Mouse (Mus musculus): ENCODE data around the gene Cby3. TPM values are rescaled to one million over a fixed set of nuclear protein-coding genes. Genes with fewer than 3 reads are reported as not detected.
"Not testable (repeated sequence)": the region's sequence is repeated elsewhere in the genome, so short reads cannot be mapped to it uniquely, and the experiment has no call there.

The Cby3 gene
- polyA plus RNA-seq (2014; fragmentation: Nextera tagmentation; extraction: Ambion mirVana) = not detected in 2 replicates

DNA sequence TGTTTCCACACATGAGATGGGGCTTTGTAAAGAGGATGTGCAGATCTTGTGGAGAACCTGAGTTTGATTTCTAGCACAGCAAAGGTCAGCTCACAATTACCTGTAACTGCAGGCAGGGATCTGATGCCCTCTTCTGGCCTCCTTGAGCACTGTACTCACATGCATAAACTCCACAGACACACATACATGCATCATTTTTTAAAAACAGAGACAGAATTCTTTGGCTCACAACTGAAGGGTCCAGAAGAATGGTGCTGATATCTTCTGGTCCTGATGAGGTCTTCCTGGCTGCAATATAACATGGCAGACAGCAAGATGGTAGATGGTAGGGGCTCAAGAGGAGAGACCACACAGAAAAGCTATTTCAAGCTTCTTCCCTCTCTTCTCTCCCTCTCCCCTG lies at the start of gene Cby3:
Cby3 (plus strand) TSS at position 301 of the 400 bp plus-strand sequence.
- no peak for DNase-seq (ENCODE audit: low spot score)
- H3K9me3 ChIP-seq (replicated peaks; ENCODE audit: control insufficient read depth, low read length) = no peaks in the 10 kb centered on the region

DNA sequence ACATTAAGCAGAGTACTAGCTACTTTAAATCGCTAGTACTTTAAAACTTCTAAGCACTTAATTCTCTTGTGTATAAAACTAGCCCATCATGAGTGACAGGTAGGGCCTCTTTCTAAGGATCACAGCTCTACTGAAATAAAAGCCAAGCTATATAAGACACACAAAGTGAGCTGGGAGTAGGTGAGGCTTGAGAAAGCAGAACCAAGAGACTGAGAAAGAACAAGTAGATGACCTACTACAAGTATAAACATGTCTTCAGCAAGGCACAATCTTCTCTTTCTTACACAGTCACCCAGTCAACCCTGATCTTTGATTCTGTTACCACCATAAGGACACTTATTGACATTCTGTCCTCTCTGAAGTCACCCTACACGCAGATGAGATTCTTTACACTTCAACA lies 41.5 kb upstream of the Cby3 start:
- Histone ChIP-seq H3K36me3 (replicated peaks; ENCODE audit: control insufficient read depth, insufficient read depth, low read depth, low read length) (peaks cover 4% of the 10 kb centered on the region), H3K9me3 (replicated peaks; ENCODE audit: control insufficient read depth, low read length) (no peaks in the 10 kb centered on the region), H3K4me3 (ENCODE audit: low read depth, low read length) (no peak overlapping the region), H3K4me1 (ENCODE audit: control insufficient read depth, insufficient read depth, low read length) (no peaks in the 10 kb centered on the region), H3K27ac (replicated peaks; ENCODE audit: low read depth, low read length) (no peak overlapping the region), H3K9ac (replicated peaks; ENCODE audit: low read length) (no peak overlapping the region), H3K4me2 (ENCODE audit: low read depth, low read length) (no peak overlapping the region), H3K27me3 (ENCODE audit: control insufficient read depth, insufficient read depth, low read length) (no peaks in the 10 kb centered on the region)
- whole genome bisulfite sequencing = 81% methylated on average over 2 of the region's 2 CpGs
- DNase-seq (ENCODE audit: low spot score) = no peak
- no peak for ATAC-seq (replicated peaks; ENCODE audit: insufficient number of reproducible peaks, low FRiP score, low TSS enrichment, low read depth)

More for the DNA sequence above, at the start of gene Cby3:
- no peak within 1 kb of the TSS for H3K9ac ChIP-seq (replicated peaks; ENCODE audit: low read length)
- H3K36me3 ChIP-seq (replicated peaks; ENCODE audit: control insufficient read depth, insufficient read depth, low read depth, low read length) = no peaks in the 10 kb centered on the region
- ATAC-seq (replicated peaks; ENCODE audit: insufficient number of reproducible peaks, low FRiP score, low TSS enrichment, low read depth) = no peak
- no peak within 1 kb of the TSS for H3K4me2 ChIP-seq (ENCODE audit: low read depth, low read length)
- H3K4me3 ChIP-seq (ENCODE audit: low read depth, low read length) = no peak within 1 kb of the TSS
- peaks cover 2% of the 10 kb centered on the region; the same call in 1 of the 2 replicates for H3K4me1 ChIP-seq (ENCODE audit: control insufficient read depth, insufficient read depth, low read length)
- H3K27ac ChIP-seq (replicated peaks; ENCODE audit: low read depth, low read length) = no peak within 1 kb of the TSS
- peaks cover 3% of the 10 kb centered on the region; the same call in 1 of the 2 replicates for H3K27me3 ChIP-seq (ENCODE audit: control insufficient read depth, insufficient read depth, low read length)

DNA sequence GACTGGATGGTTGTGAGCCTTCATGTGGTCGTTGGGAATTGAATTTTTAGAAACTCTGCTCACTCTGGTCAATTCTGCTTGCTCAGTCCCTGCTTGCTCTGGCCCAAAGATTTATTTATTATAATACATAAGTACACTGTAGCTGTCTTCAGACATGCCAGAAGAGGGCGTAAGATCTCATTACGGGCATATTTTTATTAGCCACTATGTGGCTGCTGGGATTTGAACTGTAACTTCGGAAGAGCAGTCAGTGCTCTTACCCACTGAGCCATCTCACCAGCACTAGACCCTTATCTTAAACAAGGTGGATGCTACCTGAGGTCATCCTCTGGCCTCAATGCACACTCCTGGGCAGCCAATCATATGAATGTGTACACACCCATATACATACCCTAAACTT lies 34.9 kb upstream of the Cby3 start:
- not testable (repeated sequence) for DNase-seq (ENCODE audit: low spot score); H3K27ac ChIP-seq (replicated peaks; ENCODE audit: low read depth, low read length); H3K9ac ChIP-seq (replicated peaks; ENCODE audit: low read length); H3K36me3 ChIP-seq (replicated peaks; ENCODE audit: control insufficient read depth, insufficient read depth, low read depth, low read length); H3K27me3 ChIP-seq (ENCODE audit: control insufficient read depth, insufficient read depth, low read length); ATAC-seq (replicated peaks; ENCODE audit: insufficient number of reproducible peaks, low FRiP score, low TSS enrichment, low read depth); H3K4me3 ChIP-seq (ENCODE audit: low read depth, low read length); H3K9me3 ChIP-seq (replicated peaks; ENCODE audit: control insufficient read depth, low read length); H3K4me2 ChIP-seq (ENCODE audit: low read depth, low read length); H3K4me1 ChIP-seq (ENCODE audit: control insufficient read depth, insufficient read depth, low read length)
- 87% methylated on average over 4 of the region's 4 CpGs for WGBS

DNA sequence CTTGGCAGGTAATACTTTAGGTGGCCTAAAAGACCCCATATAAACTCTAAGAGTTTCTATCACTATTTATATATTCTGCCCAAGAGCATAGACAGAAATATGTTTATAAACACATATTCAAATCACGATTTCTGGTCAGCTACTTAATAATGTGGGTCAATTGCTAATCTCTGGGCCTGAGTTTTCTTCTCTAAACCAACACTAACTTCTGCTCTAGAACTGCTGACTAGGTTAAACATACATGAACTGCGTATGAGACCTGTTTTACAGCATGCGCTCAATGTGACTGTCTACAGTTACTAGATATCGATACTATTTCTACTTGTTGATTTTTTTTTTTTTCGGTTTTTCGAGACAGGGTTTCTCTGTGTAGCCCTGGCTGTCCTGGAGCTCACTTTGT lies 33.0 kb upstream of the Cby3 start:
- no peak for ATAC-seq (replicated peaks; ENCODE audit: insufficient number of reproducible peaks, low FRiP score, low TSS enrichment, low read depth)
- Histone ChIP-seq H3K9me3 (replicated peaks; ENCODE audit: control insufficient read depth, low read length) (no peaks in the 10 kb centered on the region), H3K27me3 (ENCODE audit: control insufficient read depth, insufficient read depth, low read length) (no peaks in the 10 kb centered on the region), H3K4me3 (ENCODE audit: low read depth, low read length) (no peak overlapping the region), H3K4me2 (ENCODE audit: low read depth, low read length) (no peak overlapping the region), H3K4me1 (ENCODE audit: control insufficient read depth, insufficient read depth, low read length) (no peaks in the 10 kb centered on the region), H3K36me3 (replicated peaks; ENCODE audit: control insufficient read depth, insufficient read depth, low read depth, low read length) (no peaks in the 10 kb centered on the region), H3K27ac (replicated peaks; ENCODE audit: low read depth, low read length) (no peak overlapping the region), H3K9ac (replicated peaks; ENCODE audit: low read length) (no peak overlapping the region)
- no peak for DNase-seq (ENCODE audit: low spot score)
- WGBS = 92% methylated on average over 6 of the region's 6 CpGs

DNA sequence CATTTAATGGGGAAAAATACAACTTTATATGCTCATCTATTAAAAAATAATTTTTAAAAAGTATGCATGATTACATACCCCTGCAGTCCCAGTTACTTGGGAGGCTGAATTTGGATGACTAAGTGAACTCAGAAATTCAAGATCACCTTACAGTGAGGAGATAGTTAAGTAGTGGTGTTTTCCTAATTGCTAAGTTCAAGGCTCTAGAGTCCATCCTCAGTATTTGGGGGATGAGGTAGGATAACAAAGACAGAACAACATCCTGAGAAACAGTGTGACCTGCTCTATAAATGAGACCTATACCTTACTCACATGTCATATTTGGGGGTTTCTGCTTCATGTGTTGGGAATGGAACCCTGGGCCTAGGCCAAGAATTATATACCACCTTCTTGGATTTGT lies 31.9 kb upstream of the Cby3 start:
- H3K9me3 ChIP-seq (replicated peaks; ENCODE audit: control insufficient read depth, low read length) = no peaks in the 10 kb centered on the region
- H3K27ac ChIP-seq (replicated peaks; ENCODE audit: low read depth, low read length) = no peak overlapping the region
- DNase-seq (ENCODE audit: low spot score) = no peak
- no peaks in the 10 kb centered on the region for H3K27me3 ChIP-seq (ENCODE audit: control insufficient read depth, insufficient read depth, low read length)
- no peak overlapping the region for H3K4me3 ChIP-seq (ENCODE audit: low read depth, low read length)
- H3K4me2 ChIP-seq (ENCODE audit: low read depth, low read length) = no peak overlapping the region
- no peaks in the 10 kb centered on the region for H3K4me1 ChIP-seq (ENCODE audit: control insufficient read depth, insufficient read depth, low read length)
- no peak overlapping the region for H3K9ac ChIP-seq (replicated peaks; ENCODE audit: low read length)
- ATAC-seq (replicated peaks; ENCODE audit: insufficient number of reproducible peaks, low FRiP score, low TSS enrichment, low read depth) = no peak
- H3K36me3 ChIP-seq (replicated peaks; ENCODE audit: control insufficient read depth, insufficient read depth, low read depth, low read length) = no peaks in the 10 kb centered on the region

DNA sequence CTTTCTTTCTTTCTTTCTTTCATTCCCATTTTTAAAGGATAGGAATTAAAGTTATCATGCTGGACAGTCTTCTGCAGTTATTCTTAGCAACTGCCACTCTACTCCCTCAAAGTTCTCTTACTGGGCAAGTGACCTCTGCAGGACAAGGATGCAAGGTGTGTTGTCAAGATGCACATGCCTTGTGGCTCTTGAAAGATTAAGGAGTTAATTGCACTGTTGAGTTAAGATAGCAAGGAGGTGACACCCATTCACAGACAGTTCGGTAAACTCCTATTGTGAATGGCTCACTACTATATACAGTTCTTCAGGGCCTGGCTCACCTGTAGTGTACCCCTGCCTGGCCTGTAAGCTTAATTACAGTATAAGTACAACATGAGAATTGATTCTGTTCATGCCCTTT lies 30.4 kb upstream of the Cby3 start:
- 56% methylated on average over 1 of the region's 1 CpGs for WGBS
- H3K27me3 ChIP-seq (ENCODE audit: control insufficient read depth, insufficient read depth, low read length) = no peaks in the 10 kb centered on the region
- peak overlapping the region; percentile 78 for H3K4me2 ChIP-seq (ENCODE audit: low read depth, low read length)
- no peaks in the 10 kb centered on the region for H3K4me1 ChIP-seq (ENCODE audit: control insufficient read depth, insufficient read depth, low read length)
- H3K9me3 ChIP-seq (replicated peaks; ENCODE audit: control insufficient read depth, low read length) = no peaks in the 10 kb centered on the region
- peak overlapping the region; percentile 22; the same call in 1 of the 2 replicates for H3K9ac ChIP-seq (replicated peaks; ENCODE audit: low read length)
- DNase-seq (ENCODE audit: low spot score) (no peak), ATAC-seq (replicated peaks; ENCODE audit: insufficient number of reproducible peaks, low FRiP score, low TSS enrichment, low read depth) (no peak)
- peak overlapping the region; percentile 91 for H3K4me3 ChIP-seq (ENCODE audit: low read depth, low read length)
- no peak overlapping the region for H3K27ac ChIP-seq (replicated peaks; ENCODE audit: low read depth, low read length)
- no peaks in the 10 kb centered on the region for H3K36me3 ChIP-seq (replicated peaks; ENCODE audit: control insufficient read depth, insufficient read depth, low read depth, low read length)

DNA sequence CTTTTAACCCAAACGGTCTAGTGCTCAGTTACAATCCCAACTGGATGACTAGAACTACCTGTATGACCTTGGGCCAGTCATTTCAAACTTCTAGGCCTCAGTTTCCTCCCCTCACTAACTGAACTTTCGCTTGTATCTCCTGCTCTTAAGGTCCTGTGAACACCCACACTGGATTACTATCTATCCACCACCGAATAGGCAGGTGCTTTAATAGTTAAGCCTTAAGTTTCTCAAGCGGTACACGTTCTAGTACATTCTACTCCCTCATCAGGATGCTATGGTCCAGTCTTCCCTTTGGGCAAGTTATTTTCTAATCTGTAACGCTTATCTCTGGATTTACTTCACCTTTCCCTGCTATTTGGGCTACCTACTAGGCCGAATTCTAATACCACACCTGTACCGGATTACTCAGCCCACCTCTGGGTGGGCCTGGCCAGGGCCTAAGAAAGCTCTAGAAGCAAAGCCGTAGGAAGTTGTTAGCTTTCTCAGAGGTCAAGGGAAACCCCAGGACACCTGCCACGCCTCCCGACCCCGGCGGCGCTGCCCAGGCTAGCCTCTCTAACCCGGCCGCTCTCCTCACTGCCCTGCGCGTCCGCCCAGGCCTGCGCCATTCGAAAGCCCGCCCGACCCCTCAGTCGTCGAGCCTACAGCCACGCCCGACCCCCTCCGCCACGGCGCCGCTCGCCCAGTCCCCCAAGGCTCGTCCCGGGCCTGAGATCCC lies 29.4 kb upstream of the Cby3 start:
- ATAC-seq (replicated peaks; ENCODE audit: insufficient number of reproducible peaks, low FRiP score, low TSS enrichment, low read depth) (no peak; the same call in none of the 2 replicates), DNase-seq (ENCODE audit: low spot score) (no peak)
- Histone ChIP-seq H3K4me3 (ENCODE audit: low read depth, low read length) (peak overlapping the region; percentile 91), H3K4me1 (ENCODE audit: control insufficient read depth, insufficient read depth, low read length) (no peaks in the 10 kb centered on the region), H3K27me3 (ENCODE audit: control insufficient read depth, insufficient read depth, low read length) (no peaks in the 10 kb centered on the region), H3K4me2 (ENCODE audit: low read depth, low read length) (peak overlapping the region; percentile 78), H3K36me3 (replicated peaks; ENCODE audit: control insufficient read depth, insufficient read depth, low read depth, low read length) (no peaks in the 10 kb centered on the region), H3K9me3 (replicated peaks; ENCODE audit: control insufficient read depth, low read length) (no peaks in the 10 kb centered on the region), H3K9ac (replicated peaks; ENCODE audit: low read length) (peak overlapping the region; percentile 96), H3K27ac (replicated peaks; ENCODE audit: low read depth, low read length) (peak overlapping the region; percentile 87)
- whole genome bisulfite sequencing = 1% methylated on average over 34 of the region's 34 CpGs

DNA sequence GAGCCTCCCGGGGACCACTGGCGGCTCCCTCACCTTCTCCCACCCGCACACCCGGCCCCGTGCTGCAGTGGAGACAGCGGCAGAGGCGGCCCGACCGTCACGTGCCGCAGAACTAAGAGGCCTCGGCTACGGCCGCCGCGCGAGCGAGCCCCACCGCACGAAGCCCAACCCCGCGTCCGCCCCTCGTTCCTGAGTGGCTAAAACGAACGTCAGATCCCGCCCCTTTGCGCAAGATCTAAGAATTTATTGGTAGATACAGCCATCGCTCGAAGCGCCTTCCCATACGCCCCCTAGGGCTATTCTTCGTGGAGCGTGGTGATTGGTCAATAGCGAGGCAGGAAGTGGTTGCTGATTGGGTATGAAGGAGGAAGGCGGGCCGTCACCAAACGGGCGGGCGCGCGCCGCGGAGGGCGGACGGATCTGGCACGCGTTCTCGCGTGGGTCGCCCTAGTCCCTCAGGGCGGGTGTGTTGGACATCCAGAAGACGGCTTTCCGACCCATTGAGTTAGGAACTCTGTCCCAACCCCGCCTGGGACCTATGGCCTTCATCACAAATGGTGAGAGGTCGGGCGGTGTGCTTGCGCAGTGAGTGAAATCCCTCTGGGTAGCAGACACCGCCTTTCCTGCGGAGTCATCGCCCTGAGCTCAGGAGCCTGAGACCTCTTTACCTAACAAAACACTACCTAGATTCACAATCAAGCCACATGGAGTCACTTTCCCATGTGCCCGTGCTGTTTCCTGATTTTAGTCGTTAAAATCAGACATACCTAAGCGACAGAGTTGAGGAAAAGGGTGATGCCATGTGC lies 28.6 kb upstream of the Cby3 start, which contains the start of gene Canx:
Canx (minus strand) TSS at position 178 of the 806 bp plus-strand sequence.
- Histone ChIP-seq H3K27ac (replicated peaks; ENCODE audit: low read depth, low read length) (peak within 1 kb of the TSS; percentile 87), H3K4me2 (ENCODE audit: low read depth, low read length) (peak within 1 kb of the TSS; percentile 78), H3K36me3 (replicated peaks; ENCODE audit: control insufficient read depth, insufficient read depth, low read depth, low read length) (no peaks in the 10 kb centered on the region), H3K9me3 (replicated peaks; ENCODE audit: control insufficient read depth, low read length) (no peaks in the 10 kb centered on the region), H3K9ac (replicated peaks; ENCODE audit: low read length) (peak within 1 kb of the TSS; percentile 96), H3K4me3 (ENCODE audit: low read depth, low read length) (peak within 1 kb of the TSS; percentile 91), H3K27me3 (ENCODE audit: control insufficient read depth, insufficient read depth, low read length) (no peaks in the 10 kb centered on the region), H3K4me1 (ENCODE audit: control insufficient read depth, insufficient read depth, low read length) (no peaks in the 10 kb centered on the region)
- ATAC-seq (replicated peaks; ENCODE audit: insufficient number of reproducible peaks, low FRiP score, low TSS enrichment, low read depth) (peak; percentile 97), DNase-seq (ENCODE audit: low spot score) (peak; percentile 100)
- WGBS = under 1% methylated on average over 64 of the region's 64 CpGs
